Mouse (Mus musculus) gastrocnemius, postnatal 10 days (tissue): ENCODE results near the gene A4gnt. TPM values are rescaled to one million over a fixed set of nuclear protein-coding genes. Genes with fewer than 3 reads are reported as not detected.

Experiments used
- DNase-seq: peaks from one replicate; pipeline ENCODE4 v3.0.0; 2021; ENCODE audit warnings: mixed read lengths
- total RNA-seq, 2 experiments: library from RNA; stranded (reverse); gene quantifications; 2 replicates each; pipeline ENCODE4 v1.2.3; 2021

The A4gnt gene
- total RNA-seq, 2 experiments from 2014 or later = not detected

DNA sequence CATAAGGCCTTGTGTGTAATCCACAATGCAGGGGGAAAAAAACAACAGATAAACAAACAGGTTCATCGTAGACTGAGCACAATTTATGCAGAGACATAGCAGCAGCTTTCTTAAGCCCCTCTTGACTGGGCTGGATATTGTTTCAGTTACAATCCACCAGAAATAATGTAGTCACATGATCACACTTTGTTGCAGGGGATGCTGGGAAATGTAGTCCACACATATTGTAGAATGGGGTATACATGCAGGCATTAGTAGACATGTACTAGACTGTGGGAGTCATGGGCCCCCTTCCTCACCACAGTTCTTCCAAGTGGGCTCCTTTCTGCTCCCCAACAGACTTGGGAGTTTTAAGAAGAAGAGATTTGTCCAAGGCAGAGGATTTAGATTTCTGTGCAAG is 24.5 kb downstream of the A4gnt start:
- DNase-seq = no peak

DNA sequence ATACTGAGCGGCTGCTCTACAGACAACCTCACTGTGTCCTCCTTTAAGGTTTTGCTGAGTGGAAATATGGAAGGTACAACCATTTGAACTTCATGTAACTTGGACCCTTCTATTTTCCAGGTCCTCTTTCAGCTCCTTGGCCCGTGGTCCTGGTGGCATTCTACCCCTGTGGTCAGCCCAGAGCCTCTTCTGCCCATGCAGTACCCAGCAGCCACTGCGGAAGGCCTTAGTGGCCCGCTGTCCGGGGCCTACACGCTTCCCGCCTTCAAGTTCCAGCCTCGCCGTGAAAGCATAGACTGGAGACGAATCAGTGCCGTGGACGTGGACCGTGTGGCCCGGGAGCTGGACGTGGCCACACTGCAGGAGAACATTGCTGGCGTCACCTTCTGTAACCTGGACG is 24.9 kb downstream of the A4gnt start:
- no peak for DNase-seq

DNA sequence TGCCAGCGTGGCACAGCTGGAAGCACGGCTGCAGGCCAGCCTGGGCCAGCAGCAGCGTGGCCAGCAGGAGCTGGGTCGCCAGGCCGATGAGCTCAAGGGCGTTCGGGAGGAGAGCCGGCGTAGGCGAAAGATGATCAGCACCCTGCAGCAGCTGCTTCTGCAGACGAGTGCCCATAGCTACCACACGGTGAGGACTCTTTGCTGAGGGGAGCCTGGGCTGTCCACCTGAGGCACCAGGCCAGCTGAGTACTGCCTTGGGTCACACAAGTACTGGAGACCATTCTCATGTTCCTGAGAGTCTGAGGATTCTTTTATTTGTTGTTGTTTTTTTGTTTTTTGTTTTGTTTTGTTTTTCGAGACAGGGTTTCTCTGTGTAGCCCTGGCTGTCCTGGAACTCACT is 25.4 kb downstream of the A4gnt start:
- no peak for DNase-seq

DNA sequence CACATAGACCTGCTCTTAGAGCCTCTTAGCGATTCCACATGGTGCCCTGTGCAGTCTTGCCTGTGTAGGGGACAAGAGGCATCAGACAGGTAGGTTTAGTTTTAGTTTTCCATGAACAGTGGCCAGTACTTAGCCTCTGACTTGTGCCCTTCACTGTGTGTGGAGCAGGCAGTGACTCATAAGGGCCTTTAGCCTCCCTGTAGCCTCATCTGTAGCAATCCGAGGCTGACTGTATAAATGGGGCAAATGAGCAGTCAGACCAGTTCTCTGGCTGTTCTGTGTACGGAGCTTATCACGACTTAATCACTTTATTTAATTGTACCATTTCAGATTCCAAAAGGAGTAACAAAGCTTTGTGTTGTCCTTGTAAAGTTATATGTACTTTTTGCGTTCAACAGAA is 27.7 kb downstream of the A4gnt start:
- DNase-seq = no peak

DNA sequence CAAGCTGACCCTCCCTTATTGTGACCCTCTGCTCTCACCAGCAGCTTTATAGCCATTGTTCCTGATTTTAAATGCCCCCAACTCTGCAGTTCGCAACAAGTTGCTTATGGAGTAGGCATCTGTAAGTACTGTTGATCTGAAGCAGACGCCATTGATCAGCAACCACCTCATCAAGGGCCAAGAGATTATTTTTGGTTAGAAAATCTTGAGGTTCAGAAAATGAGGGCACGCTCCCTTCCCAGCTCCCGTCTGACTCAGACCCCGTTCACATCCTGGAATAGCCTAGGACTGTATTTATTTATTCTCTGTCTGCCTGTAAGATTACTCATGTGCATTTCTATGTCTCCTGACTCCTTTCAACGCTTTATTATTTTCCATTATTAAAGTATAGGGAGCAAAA is 33.1 kb downstream of the A4gnt start:
- DNase-seq = no peak

DNA sequence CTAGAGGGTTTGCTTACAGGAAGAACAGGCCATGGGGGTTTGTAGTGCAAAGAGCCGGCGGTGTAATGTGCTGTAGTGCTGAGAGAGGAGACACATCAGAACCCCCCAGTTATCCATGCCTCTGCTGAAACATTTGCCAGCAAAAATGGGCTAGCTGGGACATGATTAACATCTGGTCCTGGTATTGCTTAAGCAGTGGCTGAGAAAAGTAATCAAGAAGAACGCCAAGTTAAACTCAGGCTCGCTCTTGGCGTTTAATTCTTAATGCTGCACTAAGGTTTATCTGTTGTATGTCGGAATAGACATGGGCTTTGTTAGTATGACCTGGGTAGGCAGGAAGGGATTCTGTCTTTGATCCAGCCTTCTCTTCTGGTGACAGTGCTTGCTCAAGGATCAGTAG is 33.8 kb downstream of the A4gnt start:
- DNase-seq = no peak

DNA sequence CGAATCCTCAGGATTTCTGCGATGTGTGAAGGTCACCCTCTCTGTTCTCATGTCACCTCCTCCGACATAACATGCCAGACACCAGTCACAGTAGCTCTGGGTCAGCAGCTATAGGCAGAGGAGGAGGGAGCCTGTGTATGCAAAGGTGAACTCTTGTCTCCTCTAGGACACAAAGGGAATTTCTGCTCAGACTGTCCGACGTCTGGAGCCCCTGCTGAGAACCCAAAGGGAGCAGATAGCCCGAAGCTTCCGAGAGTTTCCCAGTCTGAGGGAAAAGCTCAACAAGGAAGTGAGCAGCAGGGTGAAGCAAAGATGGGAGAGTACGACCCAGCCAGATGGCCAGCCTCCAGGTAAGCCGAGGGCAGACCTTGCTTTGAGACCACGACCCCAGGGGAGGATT is 48.5 kb downstream of the A4gnt start:
- no peak for DNase-seq

DNA sequence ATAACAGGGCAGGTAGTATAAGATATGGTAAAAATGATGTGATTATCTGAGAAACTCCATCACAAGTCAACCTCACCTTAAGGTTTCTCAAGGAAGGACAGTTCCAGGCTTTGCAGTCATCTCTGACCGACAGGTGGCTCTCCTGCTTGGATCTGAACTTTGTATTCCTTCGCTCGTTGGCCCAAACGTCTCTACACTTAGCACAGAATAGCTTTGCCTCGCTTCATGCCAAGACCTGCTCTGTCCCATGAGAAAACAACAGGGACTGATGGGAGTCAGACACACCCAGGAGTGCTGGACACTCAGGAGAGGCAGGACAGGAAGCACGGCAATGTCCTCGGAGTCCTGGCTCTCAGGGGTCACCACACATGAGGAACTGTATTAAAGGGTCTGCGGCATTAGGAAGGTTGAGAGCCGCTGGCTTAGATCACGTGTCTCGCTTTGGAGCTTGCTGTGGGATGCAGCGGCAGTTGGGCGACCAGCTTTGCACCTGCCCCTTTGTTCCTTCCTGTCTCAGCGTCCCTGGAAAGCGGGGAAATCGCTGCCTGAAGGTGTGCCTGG is 49.4 kb downstream of the A4gnt start:
- no peak for DNase-seq

DNA sequence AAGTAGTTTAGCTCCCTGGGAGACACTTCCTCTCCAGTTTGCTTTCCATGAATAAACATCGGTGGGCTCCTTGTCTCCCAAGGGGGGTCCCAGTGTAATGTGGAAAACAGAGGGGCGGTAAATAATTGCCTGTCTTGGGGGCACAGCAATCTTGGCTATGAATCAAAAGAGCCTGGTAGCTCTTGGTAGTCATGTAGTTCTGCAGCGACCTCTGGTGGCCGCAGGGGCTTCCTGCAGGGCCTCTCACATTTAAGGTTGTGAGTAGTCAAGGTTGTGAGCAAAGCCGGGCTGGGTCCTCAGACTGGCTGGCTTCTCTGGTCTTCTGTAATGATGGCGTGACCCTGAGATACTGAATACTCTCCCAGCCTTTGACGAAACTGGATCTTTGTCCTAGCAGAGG is 50.1 kb downstream of the A4gnt start:
- DNase-seq = peak; percentile 73

DNA sequence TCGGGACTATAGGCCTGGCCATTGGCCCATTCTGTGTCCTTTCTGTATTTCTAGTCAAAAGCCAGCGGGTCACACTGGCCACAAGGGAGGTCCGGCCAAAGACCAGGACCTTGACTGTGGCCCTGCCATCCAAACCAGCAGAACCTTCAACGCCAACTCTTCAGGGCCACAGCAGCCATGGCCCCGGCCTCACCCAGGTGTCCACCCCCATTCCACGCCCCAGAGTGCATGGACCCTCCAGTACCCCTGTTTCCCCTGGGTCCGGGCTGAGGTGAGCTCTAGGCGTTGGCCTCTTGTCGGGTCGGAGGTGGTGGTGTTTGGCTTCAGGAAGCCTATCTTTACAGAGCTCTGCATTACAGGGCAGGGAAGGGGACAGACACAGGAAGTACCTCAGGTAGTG is 50.6 kb downstream of the A4gnt start:
- no peak for DNase-seq

DNA sequence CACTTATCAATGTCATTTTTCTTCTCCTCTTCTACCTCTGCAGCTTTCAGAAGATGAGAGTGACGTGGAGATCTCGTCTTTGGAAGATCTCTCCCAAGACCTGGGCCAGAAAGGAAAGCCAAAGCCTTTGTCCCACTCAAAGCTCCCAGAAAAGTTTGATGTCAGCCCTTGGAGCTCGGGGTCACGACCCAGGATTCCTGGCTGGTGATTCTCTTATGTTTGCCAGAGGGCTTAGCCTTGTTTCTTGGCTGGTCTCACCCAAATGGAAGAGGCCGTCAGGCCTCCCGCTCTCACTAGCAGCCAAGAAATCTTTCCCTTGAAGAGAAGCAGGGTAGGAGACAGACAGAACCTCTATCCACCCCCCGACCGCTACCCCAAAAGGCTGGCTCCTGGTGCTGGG is 55.3 kb downstream of the A4gnt start:
- DNase-seq = no peak

DNA sequence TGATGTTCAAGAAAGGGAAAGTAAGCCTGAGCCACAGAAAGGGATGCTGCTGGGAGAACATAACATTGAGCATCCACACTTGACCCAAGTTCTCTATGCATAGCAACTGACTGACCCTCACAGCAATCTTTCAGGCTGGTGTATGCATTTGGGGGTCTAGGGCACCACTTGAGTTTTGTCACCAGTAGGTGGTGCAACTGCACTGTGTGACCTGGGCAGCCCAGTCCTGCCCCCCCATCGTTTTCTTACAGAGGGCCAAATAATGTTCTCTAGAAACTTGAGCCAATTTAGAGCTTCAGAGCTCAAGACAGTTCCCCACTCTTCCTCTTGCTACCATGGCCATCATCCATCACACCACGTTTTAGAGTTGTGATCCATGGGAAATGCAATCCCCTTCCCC is 59.3 kb downstream of the A4gnt start:
- DNase-seq = no peak

Other genes with a start within 250 kb of the A4gnt start
- 10 to 100 TPM in 1 of 2 experiments, 1 to 10 TPM in 1; 9.7 to 10.6 TPM for gene Mras, start 175.1 kb upstream of the A4gnt start, total RNA-seq
- not detected for gene Nme9, start 161.0 kb upstream of the A4gnt start, total RNA-seq
- gene Armc8, start 43.6 kb upstream of the A4gnt start, total RNA-seq = 10 to 100 TPM; 27.3 to 28.7 TPM
- 1 to 10 TPM; 5.6 to 7.1 TPM for gene Dbr1, start 36.7 kb upstream of the A4gnt start, total RNA-seq
- gene Dzip1l, start 17.0 kb downstream of the A4gnt start, total RNA-seq = 1 to 10 TPM; 3.5 to 4.7 TPM
- gene Cldn18, start 104.8 kb downstream of the A4gnt start, total RNA-seq = not detected